Mouse (Mus musculus): Measurements from ENCODE around the gene Ccdc88c. TPM values are rescaled to one million over a fixed set of nuclear protein-coding genes. Genes with fewer than 3 reads are reported as not detected.
A peak's percentile ranks its signal among the peaks of the same experiment; 100 is the strongest.

Ccdc88c gene
- polyA plus RNA-seq, 1 experiment from 2014 or later, result 12.9 TPM

DNA sequence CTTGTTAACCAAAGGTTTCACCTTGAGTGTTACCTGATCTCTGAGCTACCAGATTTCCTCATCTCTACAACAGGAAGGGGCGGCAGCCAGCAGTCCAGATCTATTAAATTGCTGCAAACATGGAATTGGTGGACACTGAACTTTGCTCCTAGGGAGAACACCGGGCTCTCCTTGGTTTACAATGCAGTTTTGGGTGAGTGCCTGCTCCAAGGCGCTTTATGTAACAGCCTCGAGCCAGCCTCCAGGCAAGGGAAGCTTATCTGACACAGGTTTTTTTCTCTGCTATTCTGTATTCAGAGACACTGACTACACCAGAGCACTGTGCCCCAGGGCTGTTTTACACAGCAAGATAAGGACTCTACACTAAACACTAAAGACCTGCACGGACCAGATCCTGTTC, 94.1 kb downstream of the Ccdc88c start:
- no peak overlapping the region for H3K27ac ChIP-seq
- H3K9ac ChIP-seq, result no peak overlapping the region
- WGBS, result 94% methylated on average over 5 of the region's 5 CpGs
- ATAC-seq (ENCODE audit: low FRiP score), result no peak
- no peak overlapping the region for H3K4me3 ChIP-seq
- H3K27me3 ChIP-seq, result no peaks in the 10 kb centered on the region
- H3K4me1 ChIP-seq (replicated peaks), result peaks cover 8% of the 10 kb centered on the region; the same call in 1 of the 2 replicates
- no peaks in the 10 kb centered on the region for H3K9me3 ChIP-seq
- peaks cover 65% of the 10 kb centered on the region for H3K36me3 ChIP-seq
- H3K4me2 ChIP-seq, result no peak overlapping the region

DNA sequence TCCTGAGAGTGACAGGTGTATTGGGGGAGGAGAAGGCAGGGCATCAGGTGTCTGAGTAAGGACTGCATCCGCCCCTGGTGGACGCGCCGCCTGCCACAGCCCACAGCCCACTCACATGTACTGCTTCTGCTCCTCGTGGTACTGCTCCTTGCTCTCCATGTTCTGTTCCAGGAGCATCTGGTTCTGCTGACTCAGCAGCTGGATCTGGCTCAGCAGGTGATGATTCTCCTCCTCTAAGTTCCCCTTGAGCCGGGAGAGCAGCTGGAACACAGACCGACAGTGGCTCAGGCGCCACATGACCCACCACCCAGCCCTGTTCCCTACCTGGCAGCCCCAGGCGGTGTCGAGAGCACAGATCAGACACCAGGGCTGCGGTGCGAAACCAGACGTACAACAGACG, 97.2 kb downstream of the Ccdc88c start:
- Histone ChIP-seq H3K9ac (no peak overlapping the region), H3K27ac (no peak overlapping the region), H3K4me1 (replicated peaks) (no peaks in the 10 kb centered on the region), H3K4me3 (no peak overlapping the region), H3K4me2 (no peak overlapping the region), H3K36me3 (peaks cover 69% of the 10 kb centered on the region), H3K9me3 (no peaks in the 10 kb centered on the region), H3K27me3 (no peaks in the 10 kb centered on the region)
- no peak for ATAC-seq (ENCODE audit: low FRiP score)
- 96% methylated on average over 14 of the region's 14 CpGs for WGBS

DNA sequence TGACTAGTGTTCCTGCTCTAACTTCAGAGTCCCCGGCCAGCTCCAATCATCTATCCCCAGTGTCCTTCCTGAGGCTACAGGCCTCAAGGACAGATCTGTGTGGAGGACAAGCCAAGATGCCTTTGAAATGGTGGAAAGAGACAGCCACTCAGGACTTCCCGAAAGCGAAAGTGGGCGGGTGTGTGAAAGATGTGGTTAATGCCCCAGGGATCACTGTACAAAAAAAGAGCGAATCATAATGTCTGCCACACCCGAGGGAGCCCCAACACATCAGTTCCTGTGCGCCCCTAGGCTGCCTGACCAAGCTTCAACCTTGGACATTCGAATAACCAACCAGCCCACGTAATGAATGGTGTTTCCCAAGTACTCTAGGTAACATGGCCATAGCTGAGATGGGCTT, 100.6 kb downstream of the Ccdc88c start:
- Histone ChIP-seq H3K27me3 (no peaks in the 10 kb centered on the region), H3K9me3 (no peaks in the 10 kb centered on the region), H3K9ac (no peak overlapping the region), H3K36me3 (peaks cover 57% of the 10 kb centered on the region), H3K27ac (no peak overlapping the region), H3K4me1 (replicated peaks) (0 out of 2 replicates have a peak, but pooled peaks cover 3% of the 10 kb centered on the region), H3K4me3 (no peak overlapping the region), H3K4me2 (no peak overlapping the region)
- ATAC-seq (ENCODE audit: low FRiP score), result no peak
- WGBS, result 95% methylated on average over 9 of the region's 9 CpGs

DNA sequence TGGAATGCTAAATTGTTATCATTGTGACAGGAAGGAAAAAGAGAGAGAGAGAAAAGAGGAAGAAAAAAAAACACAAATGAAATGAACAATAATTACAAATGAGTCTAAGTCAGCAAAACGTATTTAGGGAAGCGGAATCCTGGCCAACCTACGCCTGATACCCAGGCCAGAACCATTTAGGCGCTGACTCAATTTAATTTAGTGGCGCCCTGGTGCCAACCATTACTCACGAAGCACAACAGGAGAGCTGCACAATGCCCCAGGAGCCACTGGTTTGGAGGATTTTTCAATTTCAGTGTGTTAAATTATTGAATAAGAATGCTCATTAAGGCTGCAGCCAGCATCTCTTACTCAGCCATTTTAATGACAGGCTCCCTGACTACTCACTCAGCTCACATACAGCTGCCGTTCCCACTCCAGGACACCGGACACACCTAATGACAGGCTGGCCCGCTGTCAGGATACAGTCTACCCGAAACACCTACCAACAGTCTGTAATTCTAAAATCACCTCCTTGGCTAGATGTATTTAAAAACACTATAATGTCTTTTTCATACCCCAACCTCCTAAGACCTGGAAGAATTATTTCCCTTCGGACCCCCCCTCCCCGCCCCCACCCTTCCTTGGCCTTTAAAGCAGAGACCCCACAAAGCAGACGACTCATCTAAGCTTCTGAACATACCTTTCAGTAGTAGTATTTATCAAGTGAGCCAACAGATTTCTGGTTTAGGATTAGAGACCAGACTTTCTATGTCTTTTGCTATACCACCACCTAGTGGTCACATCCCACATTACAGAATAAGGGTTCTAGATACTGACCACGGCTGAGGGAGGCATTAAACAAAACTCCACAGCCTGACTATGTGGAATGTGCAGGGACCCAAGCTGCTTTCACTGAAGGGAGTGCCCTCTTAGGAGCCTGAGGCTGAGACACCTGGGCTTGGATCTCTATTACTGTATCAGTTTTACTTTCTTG, 102.9 kb downstream of the Ccdc88c start:
- no peaks in the 10 kb centered on the region for H3K27me3 ChIP-seq
- H3K27ac ChIP-seq, result peak overlapping the region; percentile 66; the same call in 1 of the 2 replicates
- no peak overlapping the region for H3K4me3 ChIP-seq
- H3K9me3 ChIP-seq, result no peaks in the 10 kb centered on the region
- H3K4me1 ChIP-seq (replicated peaks), result 0 out of 2 replicates have a peak, but pooled peaks cover 3% of the 10 kb centered on the region
- no peak overlapping the region for H3K9ac ChIP-seq
- H3K4me2 ChIP-seq, result no peak overlapping the region
- H3K36me3 ChIP-seq, result peaks cover 61% of the 10 kb centered on the region
- WGBS, result 62% methylated on average over 14 of the region's 14 CpGs
- ATAC-seq (ENCODE audit: low FRiP score), result peak; percentile 60

DNA sequence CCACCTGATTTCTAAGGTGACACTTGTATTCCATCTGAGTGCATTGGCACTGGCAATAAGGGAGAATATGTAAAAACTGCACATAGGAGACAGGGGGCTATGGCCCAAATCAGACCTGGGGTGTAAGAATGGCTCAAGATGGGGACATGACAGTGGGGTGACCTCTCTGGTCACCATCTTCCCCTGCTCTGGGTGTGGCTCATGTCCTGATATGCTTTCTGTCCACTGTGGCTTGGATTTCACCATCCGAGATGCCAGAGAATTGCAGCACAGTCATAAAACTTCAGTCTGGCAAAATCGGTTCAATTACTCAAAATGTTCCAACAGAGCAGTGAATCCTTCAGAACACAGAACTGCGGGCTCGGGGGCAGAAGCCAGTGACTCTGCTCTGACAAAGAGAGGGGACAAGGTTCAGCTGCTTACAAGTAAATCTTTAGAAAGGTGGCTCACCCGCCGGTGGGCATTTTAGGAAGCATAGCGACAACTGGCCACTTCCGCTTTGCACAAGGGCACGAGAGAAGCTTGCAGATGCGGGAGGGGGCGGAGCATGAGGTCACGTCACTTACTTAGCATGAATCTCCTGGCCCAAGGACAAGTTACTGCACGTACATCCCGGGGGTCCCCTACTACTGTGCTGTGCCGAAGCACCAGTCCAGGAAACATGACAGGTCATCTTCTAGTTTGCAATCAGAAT, 104.1 kb downstream of the Ccdc88c start:
- no peak for ATAC-seq (ENCODE audit: low FRiP score)
- 0 out of 2 replicates have a peak, but pooled peaks cover 3% of the 10 kb centered on the region for H3K4me1 ChIP-seq (replicated peaks)
- H3K9ac ChIP-seq, result 0 out of 2 replicates have a peak overlapping the region, but pooled peaks have one; percentile 6
- WGBS, result 86% methylated on average over 15 of the region's 15 CpGs
- no peak overlapping the region for H3K4me2 ChIP-seq
- no peak overlapping the region for H3K4me3 ChIP-seq
- peak overlapping the region; percentile 66; the same call in 1 of the 2 replicates for H3K27ac ChIP-seq
- H3K36me3 ChIP-seq, result peaks cover 54% of the 10 kb centered on the region
- H3K9me3 ChIP-seq, result no peaks in the 10 kb centered on the region
- H3K27me3 ChIP-seq, result no peaks in the 10 kb centered on the region

DNA sequence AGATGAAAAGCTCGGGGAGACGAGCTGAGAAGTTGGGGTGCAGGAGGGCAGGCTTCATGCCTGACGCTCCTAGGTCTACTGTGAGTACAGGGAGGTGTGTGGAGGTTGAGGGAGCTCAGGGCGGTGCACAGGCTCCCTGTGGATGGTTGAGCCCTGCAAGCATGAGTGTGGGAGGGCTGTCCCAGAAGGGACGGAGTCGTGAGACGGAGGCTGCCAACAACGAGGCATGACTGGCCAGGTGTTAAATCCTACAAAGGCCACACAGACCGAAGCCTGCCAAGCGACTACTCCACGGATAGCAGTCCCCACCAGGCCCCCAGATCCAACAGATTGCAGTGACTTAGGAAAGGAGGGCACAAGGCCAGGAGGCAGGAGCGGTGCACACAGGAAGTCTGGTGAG, 118.1 kb downstream of the Ccdc88c start:
- H3K9ac ChIP-seq, result no peak overlapping the region
- peaks cover 23% of the 10 kb centered on the region for H3K27me3 ChIP-seq
- no peak overlapping the region for H3K4me2 ChIP-seq
- H3K36me3 ChIP-seq, result peaks cover 31% of the 10 kb centered on the region
- H3K4me1 ChIP-seq (replicated peaks), result peaks cover 16% of the 10 kb centered on the region
- H3K27ac ChIP-seq, result no peak overlapping the region
- no peak for ATAC-seq (ENCODE audit: low FRiP score)
- WGBS, result 83% methylated on average over 12 of the region's 12 CpGs
- no peaks in the 10 kb centered on the region for H3K9me3 ChIP-seq
- H3K4me3 ChIP-seq, result no peak overlapping the region

DNA sequence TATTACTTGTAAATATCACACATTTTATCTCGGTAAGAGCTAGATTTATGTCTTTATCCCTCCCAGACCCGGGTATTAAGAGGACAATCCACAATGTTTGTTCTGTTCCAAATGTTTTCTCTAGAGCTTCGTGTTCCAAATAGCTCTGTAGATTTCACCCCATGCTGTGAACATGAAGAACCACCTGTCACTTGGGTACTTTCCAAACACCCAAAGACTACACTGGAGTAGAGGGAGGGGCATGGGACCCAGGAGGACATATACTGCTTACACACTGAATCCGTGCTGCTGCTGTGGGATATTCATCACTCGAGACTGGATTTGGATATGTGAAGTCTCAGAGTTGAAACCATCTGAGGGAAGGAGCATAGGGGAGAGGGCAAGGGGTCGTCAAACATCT, 119.1 kb downstream of the Ccdc88c start:
- Histone ChIP-seq H3K27me3 (peaks cover 23% of the 10 kb centered on the region), H3K9ac (no peak overlapping the region), H3K36me3 (peaks cover 21% of the 10 kb centered on the region), H3K4me1 (replicated peaks) (peaks cover 16% of the 10 kb centered on the region), H3K9me3 (no peaks in the 10 kb centered on the region), H3K4me2 (no peak overlapping the region), H3K27ac (no peak overlapping the region), H3K4me3 (no peak overlapping the region)
- no peak for ATAC-seq (ENCODE audit: low FRiP score)
- 69% methylated on average over 6 of the region's 6 CpGs for WGBS

DNA sequence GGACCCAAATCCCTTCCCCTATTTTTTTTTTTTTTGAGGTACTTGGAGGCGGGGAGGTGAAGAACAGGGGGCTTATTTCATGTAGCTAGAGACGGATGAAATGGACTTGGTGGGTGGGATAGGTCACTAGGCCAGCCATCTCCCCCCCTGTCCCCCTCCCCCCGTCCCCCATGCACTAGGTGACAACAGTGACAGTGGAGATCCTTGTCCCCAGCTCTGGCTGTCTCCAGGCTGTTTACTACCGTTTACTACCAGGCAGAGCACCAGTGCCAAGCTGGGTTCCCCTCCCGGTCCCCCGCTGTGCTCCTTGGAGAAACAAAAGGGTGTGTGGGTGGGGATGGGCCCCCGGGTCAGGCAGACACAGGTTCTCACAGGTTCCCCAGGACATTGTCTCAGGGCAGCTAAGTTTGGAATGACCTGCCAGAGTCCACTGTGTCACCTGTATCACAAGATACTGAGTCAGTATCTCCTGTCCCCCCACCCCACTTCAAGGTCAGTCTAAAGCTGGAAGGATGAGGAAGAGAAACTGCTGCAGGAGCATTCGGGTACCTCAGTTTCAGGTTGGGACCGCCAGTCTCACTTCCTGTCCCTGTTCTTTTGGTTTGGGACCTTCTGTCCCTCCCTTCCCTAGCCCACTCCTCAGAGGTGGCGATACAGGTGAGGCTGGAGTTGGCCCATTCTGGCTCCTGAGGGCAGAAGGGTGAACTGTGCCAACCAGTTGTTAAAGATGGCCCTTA, 120.4 kb downstream of the Ccdc88c start:
- peak; percentile 46; the same call in 1 of the 2 replicates for ATAC-seq (ENCODE audit: low FRiP score)
- WGBS, result 23% methylated on average over 10 of the region's 10 CpGs

DNA sequence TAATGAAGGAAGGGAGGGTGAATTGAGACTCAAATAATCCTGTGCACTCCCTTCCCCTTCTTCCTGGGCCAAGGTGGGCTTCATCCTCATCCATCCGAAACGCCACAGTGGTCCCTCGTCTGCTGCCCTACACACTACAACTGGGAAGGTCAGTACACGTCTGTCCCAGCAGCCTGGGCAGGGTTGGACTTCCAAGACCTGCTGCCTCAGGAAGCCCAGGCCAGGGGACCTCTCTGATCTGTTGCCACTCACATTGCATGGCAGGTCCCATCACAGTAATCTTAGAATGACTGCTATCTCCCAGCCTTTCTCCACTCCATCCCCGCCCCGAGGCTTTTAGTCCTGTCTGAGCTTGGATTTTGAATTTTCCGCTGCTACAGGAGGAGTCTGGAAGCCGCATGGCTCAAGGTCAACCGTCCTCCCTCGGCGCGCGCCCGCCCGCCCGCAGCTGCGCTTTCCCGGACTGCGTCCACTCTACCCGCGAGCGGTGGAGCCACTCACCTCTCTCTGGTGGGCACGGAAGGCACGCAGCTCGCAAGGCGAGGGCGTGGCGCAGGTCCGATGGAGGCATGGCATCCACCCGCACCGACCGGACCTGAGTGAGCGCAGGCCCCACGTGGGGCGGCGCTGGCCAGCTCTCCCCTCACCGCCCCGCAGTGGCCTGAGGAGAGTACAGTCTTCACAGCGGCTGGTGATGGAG, 121.1 kb downstream of the Ccdc88c start, which contains the start of gene Gpr68:
Gene Gpr68, minus strand, starts transcription at position 601 of the 700 bp plus-strand sequence.
- WGBS, result 5% methylated on average over 39 of the region's 39 CpGs
- Histone ChIP-seq H3K27ac (no peak within 1 kb of the TSS), H3K4me2 (peak within 1 kb of the TSS; percentile 93), H3K27me3 (peaks cover 23% of the 10 kb centered on the region), H3K4me1 (replicated peaks) (peaks cover 16% of the 10 kb centered on the region), H3K9ac (peak within 1 kb of the TSS; percentile 75), H3K9me3 (no peaks in the 10 kb centered on the region), H3K36me3 (peaks cover 6% of the 10 kb centered on the region), H3K4me3 (peak within 1 kb of the TSS; percentile 49)
- ATAC-seq (ENCODE audit: low FRiP score), result peak; percentile 83

More for the DNA sequence above, 120.4 kb downstream of the Ccdc88c start:
- peak overlapping the region; percentile 49 for H3K4me3 ChIP-seq
- no peaks in the 10 kb centered on the region for H3K9me3 ChIP-seq
- H3K9ac ChIP-seq, result peak overlapping the region; percentile 75
- peak overlapping the region; percentile 93 for H3K4me2 ChIP-seq
- H3K36me3 ChIP-seq, result peaks cover 13% of the 10 kb centered on the region
- H3K27ac ChIP-seq, result no peak overlapping the region
- peaks cover 16% of the 10 kb centered on the region for H3K4me1 ChIP-seq (replicated peaks)
- H3K27me3 ChIP-seq, result peaks cover 23% of the 10 kb centered on the region

DNA sequence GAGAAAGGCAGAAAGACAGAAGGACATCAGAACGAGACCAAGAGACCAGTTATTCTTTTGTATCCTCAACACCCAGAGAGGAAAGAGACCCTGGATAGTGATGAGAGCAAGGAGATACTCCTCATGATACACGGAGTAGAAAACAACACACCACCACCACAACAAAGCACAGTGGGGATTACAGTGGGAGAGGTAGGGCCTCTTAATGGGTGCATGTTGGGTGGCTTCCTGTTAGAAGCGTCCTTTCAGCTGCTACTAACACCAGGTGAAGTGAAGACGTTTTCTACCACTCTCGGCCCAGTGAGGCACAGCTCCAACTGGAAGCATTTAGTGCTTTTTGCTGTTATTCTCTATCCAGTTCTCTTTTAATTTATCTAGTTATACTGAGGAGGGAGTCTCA, 122.0 kb downstream of the Ccdc88c start:
- ATAC-seq (ENCODE audit: low FRiP score), result no peak
- no peak overlapping the region for H3K27ac ChIP-seq
- H3K9ac ChIP-seq, result no peak overlapping the region
- H3K4me2 ChIP-seq, result no peak overlapping the region
- no peaks in the 10 kb centered on the region for H3K9me3 ChIP-seq
- 83% methylated on average over 5 of the region's 5 CpGs for WGBS
- H3K4me1 ChIP-seq (replicated peaks), result peaks cover 16% of the 10 kb centered on the region
- H3K36me3 ChIP-seq, result no peaks in the 10 kb centered on the region
- H3K27me3 ChIP-seq, result peaks cover 29% of the 10 kb centered on the region
- H3K4me3 ChIP-seq, result no peak overlapping the region

DNA sequence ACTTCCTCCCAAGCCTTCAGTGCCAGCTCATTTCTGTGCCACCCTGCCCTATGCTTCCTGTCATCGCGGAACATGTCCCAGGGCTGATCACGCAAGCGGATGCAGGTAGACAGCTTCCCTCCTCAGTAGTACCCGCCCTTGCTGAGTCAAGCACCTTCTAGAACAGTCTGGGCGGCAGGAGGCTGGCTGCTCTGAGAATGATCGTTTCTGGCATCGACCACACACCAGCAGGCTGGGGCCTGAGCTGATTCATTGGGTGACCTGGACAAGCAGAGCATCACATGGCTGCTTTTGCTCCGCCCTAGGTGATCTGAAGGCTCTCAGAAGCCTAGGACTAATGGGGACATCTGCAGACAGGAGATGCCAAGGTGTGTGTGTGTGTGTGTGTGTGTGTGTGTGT, 125.1 kb downstream of the Ccdc88c start:
- Histone ChIP-seq H3K4me2 (no peak overlapping the region), H3K9me3 (no peaks in the 10 kb centered on the region), H3K4me3 (no peak overlapping the region), H3K27me3 (peaks cover 59% of the 10 kb centered on the region), H3K27ac (no peak overlapping the region), H3K36me3 (no peaks in the 10 kb centered on the region), H3K9ac (no peak overlapping the region), H3K4me1 (replicated peaks) (peaks cover 24% of the 10 kb centered on the region)
- no peak for ATAC-seq (ENCODE audit: low FRiP score)
- WGBS, result 92% methylated on average over 9 of the region's 9 CpGs
